Mouse (Mus musculus): Measurements from ENCODE around the gene Gm45844. TPM values are rescaled to one million over a fixed set of nuclear protein-coding genes. Genes with fewer than 3 reads are reported as not detected.
A peak's percentile ranks its signal among the peaks of the same experiment; 100 is the strongest.

The Gm45844 gene
- polyA plus RNA-seq, 1 experiment from 2014 or later, result 1.9 TPM

- Histone ChIP-seq H3K4me1 (replicated peaks; ENCODE audit: control insufficient read depth, insufficient read depth, low read length) (no peaks in the 10 kb centered on the region), H3K4me3 (ENCODE audit: low read depth, low read length) (no peak overlapping the region), H3K4me2 (replicated peaks; ENCODE audit: low read depth, low read length) (no peak overlapping the region), H3K27ac (ENCODE audit: low read depth, low read length) (no peak overlapping the region), H3K36me3 (ENCODE audit: control insufficient read depth, insufficient read depth, low read length) (no peaks in the 10 kb centered on the region), H3K9ac (ENCODE audit: low read depth, low read length) (no peak overlapping the region), H3K9me3 (ENCODE audit: control insufficient read depth, low read length) (no peaks in the 10 kb centered on the region), H3K27me3 (ENCODE audit: control insufficient read depth, insufficient read depth, low read length) (no peaks in the 10 kb centered on the region)
- no peak for ATAC-seq (ENCODE audit: low FRiP score)
- WGBS, result 82% methylated on average over 1 of the region's 1 CpGs
- DNase-seq (ENCODE audit: low spot score), result no peak
These were observed 92.2 kb downstream of the Gm45844 start for GRCm38 (mm10) chr7:7185897-7186296.

DNA sequence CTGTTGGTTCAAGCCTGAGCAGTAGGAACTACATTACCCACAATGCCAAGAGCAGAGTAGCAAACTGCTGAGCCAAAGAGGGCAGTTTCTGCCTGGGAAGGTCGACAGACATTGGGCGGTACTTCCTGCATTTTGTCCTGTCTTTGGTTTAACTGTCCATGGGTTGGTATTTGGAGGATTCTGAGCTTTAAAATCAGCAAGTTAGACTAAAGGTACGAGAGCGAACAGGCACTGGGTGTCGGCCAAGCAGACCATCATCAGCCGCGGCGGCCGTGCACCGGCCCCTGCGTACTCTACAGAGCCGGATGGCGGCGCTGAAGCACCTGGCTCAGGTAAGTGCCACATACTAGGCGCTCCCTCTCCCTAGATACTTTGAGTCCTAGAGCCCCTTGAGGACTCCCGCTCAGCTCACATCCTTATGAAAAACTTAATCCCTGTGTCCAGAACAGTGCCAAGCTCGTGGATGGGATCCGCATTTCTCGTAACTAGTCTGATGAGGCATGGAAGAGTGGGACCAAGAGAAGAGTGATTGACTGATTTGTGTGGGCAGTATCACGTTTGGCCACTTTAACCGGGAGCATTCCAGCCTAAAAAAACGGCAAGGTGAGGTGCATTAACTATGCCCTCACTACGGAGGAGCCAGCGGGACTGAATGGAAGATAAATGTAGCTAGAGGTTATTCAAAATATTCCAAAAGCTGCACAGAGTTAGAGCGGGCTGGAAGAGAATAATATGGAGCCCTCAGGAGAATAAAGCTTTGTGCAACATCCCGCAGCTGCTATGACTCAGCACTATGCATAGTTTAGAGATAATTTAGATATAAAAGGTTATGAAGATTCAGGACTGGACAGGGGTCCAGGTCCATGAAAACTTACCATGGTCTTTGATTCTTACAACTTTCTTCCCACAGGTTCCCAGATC lies 106.6 kb downstream of the Gm45844 start, which contains the start of gene Zfp418:
Zfp418 (plus strand) TSS at position 104 of the 921 bp plus-strand sequence.
- no peaks in the 10 kb centered on the region for H3K27me3 ChIP-seq (ENCODE audit: control insufficient read depth, insufficient read depth, low read length)
- peak within 1 kb of the TSS; percentile 61 for H3K4me2 ChIP-seq (replicated peaks; ENCODE audit: low read depth, low read length)
- H3K36me3 ChIP-seq (ENCODE audit: control insufficient read depth, insufficient read depth, low read length), result no peaks in the 10 kb centered on the region
- H3K27ac ChIP-seq (ENCODE audit: low read depth, low read length), result no peak within 1 kb of the TSS
- peak within 1 kb of the TSS; percentile 78 for H3K9ac ChIP-seq (ENCODE audit: low read depth, low read length)
- WGBS, result 2% methylated on average over 26 of the region's 26 CpGs
- H3K9me3 ChIP-seq (ENCODE audit: control insufficient read depth, low read length), result no peaks in the 10 kb centered on the region
- H3K4me3 ChIP-seq (ENCODE audit: low read depth, low read length), result peak within 1 kb of the TSS; percentile 65
- DNase-seq (ENCODE audit: low spot score) (peak; percentile 64), ATAC-seq (ENCODE audit: low FRiP score) (peak; percentile 98)
- H3K4me1 ChIP-seq (replicated peaks; ENCODE audit: control insufficient read depth, insufficient read depth, low read length), result no peaks in the 10 kb centered on the region

Other genes starting within 250 kb of the Gm45844 start
- gene Zfp954, start 156.8 kb downstream of the Gm45844 start, polyA plus RNA-seq (2014; fragmentation: Nextera tagmentation; extraction: Ambion mirVana), result 18.1 and 19.9 TPM in 2 replicates
- gene Zfp773, start 141.5 kb downstream of the Gm45844 start, polyA plus RNA-seq (2014; fragmentation: Nextera tagmentation; extraction: Ambion mirVana), result 7.6 and 9.6 TPM in 2 replicates
- 3.4 and 4.4 TPM in 2 replicates for gene Zfp418, start 107.0 kb downstream of the Gm45844 start, polyA plus RNA-seq (2014; fragmentation: Nextera tagmentation; extraction: Ambion mirVana)
- 10.9 TPM in 2 replicates for gene Zfp772, start 68.3 kb downstream of the Gm45844 start, polyA plus RNA-seq (2014; fragmentation: Nextera tagmentation; extraction: Ambion mirVana)
- 0.11 TPM in 1 of 2 replicates, not detected in the other for gene Vmn2r29, start 31.0 kb downstream of the Gm45844 start, polyA plus RNA-seq (2014; fragmentation: Nextera tagmentation; extraction: Ambion mirVana)
- 63.2 and 72.0 TPM in 2 replicates for gene Clcn4, start 22.6 kb upstream of the Gm45844 start, polyA plus RNA-seq (2014; fragmentation: Nextera tagmentation; extraction: Ambion mirVana)
- gene Vmn2r30, start 59.3 kb upstream of the Gm45844 start, polyA plus RNA-seq (2014; fragmentation: Nextera tagmentation; extraction: Ambion mirVana), result not detected in 2 replicates
- not detected in 2 replicates for gene Gm45783, start 96.3 kb upstream of the Gm45844 start, polyA plus RNA-seq (2014; fragmentation: Nextera tagmentation; extraction: Ambion mirVana)
- not detected in 2 replicates for gene Vmn2r31, start 121.4 kb upstream of the Gm45844 start, polyA plus RNA-seq (2014; fragmentation: Nextera tagmentation; extraction: Ambion mirVana)
- gene Vmn2r32, start 201.7 kb upstream of the Gm45844 start, polyA plus RNA-seq (2014; fragmentation: Nextera tagmentation; extraction: Ambion mirVana), result not detected in 2 replicates